12 mouse cellular contexts compared by ENCODE assay signal in the genomic region with DNA sequence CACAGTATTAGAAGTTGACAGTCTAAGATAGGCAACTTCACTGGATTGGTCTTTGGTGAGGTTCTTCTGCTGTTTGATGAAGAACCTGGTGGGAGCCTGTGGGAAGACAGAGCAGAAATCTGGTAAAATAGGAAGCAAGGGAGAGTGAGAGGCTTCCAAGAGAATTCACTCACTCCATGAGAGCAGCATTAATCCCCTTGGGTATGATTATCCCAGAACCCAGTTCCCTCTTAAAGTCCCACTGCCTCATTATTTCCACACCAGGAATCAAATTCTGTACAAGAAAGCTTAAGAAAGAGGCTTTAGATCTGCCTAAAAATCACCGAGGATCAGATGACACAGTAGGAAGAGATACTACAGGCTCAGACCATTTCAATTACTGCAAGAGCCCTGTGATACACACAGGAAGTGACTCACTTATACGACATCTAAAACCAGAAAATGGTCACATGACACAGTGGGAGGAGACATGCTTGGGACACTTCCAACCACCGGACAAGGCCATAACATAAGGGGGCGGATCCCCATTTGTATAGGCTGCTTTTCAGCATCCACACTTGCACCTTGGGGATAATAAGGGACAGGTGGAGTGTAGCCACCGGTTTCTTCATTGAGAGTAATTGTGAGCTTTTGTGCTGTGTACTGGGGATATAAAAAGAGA.
DNase-seq lines count a peak whose midpoint lies in the region; ATAC-seq and TF ChIP-seq lines count a peak whose summit lies in the region.
"Had no signal": no experiment of that assay in that cellular context is flagged by ENCODE, and none has a peak within 500 bp of the region (broad histone marks: within the 10 kb centered on the region; RNA-seq: fewer than 3 reads in every experiment).

No protein-coding gene starts in this region.

- peaks cover 8% of the 10 kb centered on the region for H3K4me1 ChIP-seq in heart, adult 2 months (ENCODE audit: control insufficient read depth, insufficient read depth, low read length)
- H3K4me1 ChIP-seq in neural tube, embryonic 15.5 days: no peaks in the 10 kb centered on the region
- H3K4me1 ChIP-seq in thymus, adult 2 months (replicated peaks; ENCODE audit: control insufficient read depth, insufficient read depth, low read length): no peaks in the 10 kb centered on the region
- H3K4me1 ChIP-seq: liver, embryonic 13.5 days had no signal

- no peak for TF ChIP-seq EP300 in heart, adult 2 months (IDR thresholded peaks at IDR 0.05; ENCODE audit: insufficient read depth, low read depth, low read length)

- no peak for TF ChIP-seq POLR2A in heart, adult 2 months (IDR thresholded peaks at IDR 0.05; ENCODE audit: insufficient read depth, low read depth, low read length)
- TF ChIP-seq POLR2A in thymus, adult 2 months (IDR thresholded peaks at IDR 0.05; ENCODE audit: control insufficient read depth, extremely low read depth, insufficient read depth, low read length, poor library complexity): no peak

- H3K9me3 ChIP-seq in neural tube, embryonic 15.5 days (replicated peaks): no peaks in the 10 kb centered on the region
- H3K9me3 ChIP-seq: liver, embryonic 13.5 days had no signal

- H3K79me2 ChIP-seq in heart, adult 2 months (replicated peaks; ENCODE audit: control insufficient read depth, insufficient read depth, low read length): no peaks in the 10 kb centered on the region

- no peaks in the 10 kb centered on the region; the same call in 1 of the 2 replicates for H3K36me3 ChIP-seq in heart, adult 2 months (ENCODE audit: control insufficient read depth, insufficient read depth, low read length)
- no peaks in the 10 kb centered on the region for H3K36me3 ChIP-seq in neural tube, embryonic 15.5 days
- H3K36me3 ChIP-seq in thymus, adult 2 months (ENCODE audit: control insufficient read depth, insufficient read depth, low read length): no peaks in the 10 kb centered on the region
- H3K36me3 ChIP-seq: liver, embryonic 13.5 days had no signal

- no peaks in the 10 kb centered on the region for H3K27me3 ChIP-seq in heart, adult 2 months (ENCODE audit: control insufficient read depth, insufficient read depth, low read length)
- H3K27me3 ChIP-seq in neural tube, embryonic 15.5 days (replicated peaks): no peaks in the 10 kb centered on the region
- no peaks in the 10 kb centered on the region for H3K27me3 ChIP-seq in thymus, adult 2 months (ENCODE audit: control insufficient read depth, insufficient read depth, low read length)
- H3K27me3 ChIP-seq: liver, embryonic 13.5 days had no signal

- no peak overlapping the region for H3K4me3 ChIP-seq in heart, adult 2 months
- H3K4me3 ChIP-seq in neural tube, embryonic 15.5 days (replicated peaks): no peak overlapping the region
- H3K4me3 ChIP-seq in thymus, adult 2 months (ENCODE audit: control insufficient read depth, insufficient read depth, low read length): no peak overlapping the region
- H3K4me3 ChIP-seq: liver, embryonic 13.5 days had no signal

- H3K27ac ChIP-seq in heart, adult 2 months: no peak overlapping the region
- no peak overlapping the region; the same call in 1 of the 2 replicates for H3K27ac ChIP-seq in neural tube, embryonic 15.5 days (replicated peaks)
- no peak overlapping the region for H3K27ac ChIP-seq in thymus, adult 2 months (ENCODE audit: control insufficient read depth, insufficient read depth, low read length)
- H3K27ac ChIP-seq: liver, embryonic 13.5 days had no signal

- no peak overlapping the region for H3K4me2 ChIP-seq in neural tube, embryonic 15.5 days
- H3K4me2 ChIP-seq: liver, embryonic 13.5 days had no signal

- 44% methylated on average over 5 of the region's 5 CpGs for WGBS in heart, adult 2 months
- WGBS in neural tube, embryonic 15.5 days: 66% methylated on average over 5 of the region's 5 CpGs
- 73% methylated on average over 5 of the region's 5 CpGs for WGBS in thymus, adult 2 months

- no peak overlapping the region for H3K9ac ChIP-seq in heart, adult 2 months (ENCODE audit: low read depth, low read length)
- no peak overlapping the region for H3K9ac ChIP-seq in neural tube, embryonic 15.5 days (replicated peaks)
- H3K9ac ChIP-seq: liver, embryonic 13.5 days had no signal

- no peak for TF ChIP-seq CTCF in heart, adult 2 months (IDR thresholded peaks at IDR 0.05)
- no peak for TF ChIP-seq CTCF in thymus, adult 2 months (IDR thresholded peaks at IDR 0.05; ENCODE audit: borderline replicate concordance, control insufficient read depth, extremely low read depth, insufficient read depth, low read length, poor library complexity)

- ATAC-seq in neural tube, embryonic 15.5 days (ENCODE audit: low FRiP score): peak; percentile 57
- ATAC-seq: forebrain, embryonic 16.5 days had no signal

- peak; percentile 91 for DNase-seq in heart, adult 11 months
- DNase-seq in heart, adult 2 months: no peak
- no peak for DNase-seq in neural tube, embryonic 10.5 days (ENCODE audit: extremely low spot score, low spot score)
- DNase-seq in heart, postnatal 4 days: peak; percentile 17
- no peak for DNase-seq in thymus, adult 2 months
- no peak for DNase-seq in frontal cortex, postnatal 14 days (ENCODE audit: low spot score in 2 of 2)
- DNase-seq in right cerebral cortex, postnatal 14 days: no peak
- DNase-seq: cerebellum, postnatal 36 days; liver, embryonic 13.5 days; right cerebral cortex, adult 18-20 months had no signal

- intact Hi-C loops in heart, adult 2 months (cut with DNase I): loop anchor here (10.0 kb wide), 2 partner anchors 92 to 372 kb away; no protein-coding TSS in a partner anchor

Comparison
In these comparisons a context has a peak if more than half of its experiments do, and no peak if none do; other contexts are left out.
1. DNase-seq: peak in heart, adult 11 months (single experiment) and heart, postnatal 4 days (single experiment); none in heart, adult 2 months (0 of 2), neural tube, embryonic 10.5 days (single experiment), thymus, adult 2 months (single experiment), frontal cortex, postnatal 14 days (0 of 2) and right cerebral cortex, postnatal 14 days (single experiment).